Mouse (Mus musculus) midbrain, embryonic 10.5 days (tissue): ENCODE results near the gene Prrx2. TPM values are rescaled to one million over a fixed set of nuclear protein-coding genes. Genes with fewer than 3 reads are reported as not detected.

Experiments
- DNase-seq: peaks from one replicate; pipeline ENCODE4 v3.0.0-alpha.2; 2017; ENCODE audit warnings: low spot score
- H3K27ac ChIP-seq: fragments of 300-500 bp; sonication (generic); replicated peaks from 2 replicates; pipeline ENCODE4 v1.5.1; 2016; ENCODE audit warnings: mild to moderate bottlenecking
- H3K27me3 ChIP-seq: fragments of 300-500 bp; sonication (generic); 2 replicates; pipeline ENCODE4 v1.6.1; 2016; ENCODE audit warnings: low read depth, mild to moderate bottlenecking; ENCODE audit not compliant: poor library complexity, severe bottlenecking
- H3K36me3 ChIP-seq: fragments of 300-500 bp; sonication (generic); 2 replicates; pipeline ENCODE4 v1.6.1; 2016; ENCODE audit warnings: mild to moderate bottlenecking, moderate library complexity
- H3K4me1 ChIP-seq: fragments of 300-500 bp; sonication (generic); 2 replicates; pipeline ENCODE4 v1.6.1; 2016
- H3K4me3 ChIP-seq: fragments of 300-500 bp; sonication (generic); 2 replicates; pipeline ENCODE4 v1.5.1; 2016; ENCODE audit warnings: mild to moderate bottlenecking, moderate library complexity
- H3K9me3 ChIP-seq: fragments of 300-500 bp; sonication (generic); replicated peaks from 2 replicates; pipeline ENCODE4 v1.6.1; 2016; ENCODE audit warnings: mild to moderate bottlenecking
- WGBS: fragments of 180-500 bp; shearing (Covaris S2); methylation state at CpG from one replicate; pipeline ENCODE4 v1.1.7; 2016; 5-methylcytosine and 5-hydroxymethylcytosine counted together
- polyA plus RNA-seq: library from polyadenylated mRNA; unstranded; fragments of >200 nt; fragmentation: Nextera tagmentation; extraction: Ambion mirVana; gene quantifications from 2 replicates; pipeline ENCODE4 v1.2.1, GENCODE M21; 2016

The Prrx2 gene
- polyA plus RNA-seq, 1 experiment from 2014 or later = 29.5 TPM

DNA sequence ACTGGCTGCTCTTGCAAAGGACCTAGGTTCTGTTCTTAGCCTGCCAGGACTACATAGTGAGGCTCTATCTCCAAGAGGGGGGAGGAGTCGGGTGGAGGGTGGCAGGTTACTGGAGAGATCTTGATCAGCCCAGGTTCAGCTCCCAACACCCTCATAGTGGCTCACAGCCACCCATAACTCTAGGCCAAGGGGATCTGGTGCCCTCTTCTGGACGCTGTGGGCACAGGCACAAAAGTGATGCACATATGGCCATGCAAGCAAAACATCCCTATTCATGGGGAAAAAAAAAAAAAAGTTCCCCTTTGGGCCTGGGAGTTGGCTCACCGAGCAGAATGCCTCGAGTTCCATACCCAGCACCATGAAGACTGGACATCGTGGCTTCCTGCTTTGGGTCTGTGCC lies 5.5 kb upstream of the Prrx2 start:
- Histone ChIP-seq H3K27me3 (no peaks in the 10 kb centered on the region), H3K36me3 (peaks cover 25% of the 10 kb centered on the region), H3K27ac (no peak overlapping the region), H3K4me1 (peaks cover 43% of the 10 kb centered on the region), H3K4me3 (no peak overlapping the region), H3K9me3 (no peaks in the 10 kb centered on the region)
- WGBS = 38% methylated on average over 5 of the region's 5 CpGs
- DNase-seq = no peak

DNA sequence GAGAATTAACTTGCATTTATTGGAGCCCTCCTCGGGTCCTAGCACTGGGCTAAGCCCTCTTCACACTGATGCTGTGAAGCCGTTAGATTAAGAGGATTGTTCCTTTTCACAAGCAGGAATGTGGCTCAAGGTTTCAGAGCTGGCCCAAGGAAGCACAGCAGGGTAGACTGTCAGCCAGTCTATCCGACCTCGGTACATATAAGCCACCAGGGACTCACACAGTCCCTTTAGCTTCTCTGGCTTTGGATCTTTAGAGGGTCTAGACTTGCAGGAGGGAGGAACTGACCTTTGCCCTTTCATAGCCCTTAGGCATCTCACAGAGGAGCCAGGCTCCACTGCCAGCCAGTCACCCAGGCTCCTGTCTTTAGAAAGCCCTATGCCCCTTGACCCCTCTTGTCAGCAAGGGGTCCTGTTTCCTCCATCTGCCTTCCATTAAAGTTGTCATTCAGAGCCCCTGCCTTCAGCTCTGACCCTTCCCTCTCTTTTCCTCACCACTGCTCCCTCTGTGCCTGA lies 4.4 kb upstream of the Prrx2 start, which contains the start of gene Asb6:
Asb6 (minus strand) TSS at position 51 of the 513 bp plus-strand sequence.
- H3K4me1 ChIP-seq = peaks cover 49% of the 10 kb centered on the region
- no peaks in the 10 kb centered on the region for H3K9me3 ChIP-seq
- 6% methylated on average over 4 of the region's 4 CpGs for WGBS
- peak within 1 kb of the TSS; percentile 10; the same call in 1 of the 2 replicates for H3K27ac ChIP-seq
- H3K4me3 ChIP-seq = no peak within 1 kb of the TSS
- no peaks in the 10 kb centered on the region for H3K27me3 ChIP-seq
- DNase-seq = no peak
- H3K36me3 ChIP-seq = peaks cover 15% of the 10 kb centered on the region

DNA sequence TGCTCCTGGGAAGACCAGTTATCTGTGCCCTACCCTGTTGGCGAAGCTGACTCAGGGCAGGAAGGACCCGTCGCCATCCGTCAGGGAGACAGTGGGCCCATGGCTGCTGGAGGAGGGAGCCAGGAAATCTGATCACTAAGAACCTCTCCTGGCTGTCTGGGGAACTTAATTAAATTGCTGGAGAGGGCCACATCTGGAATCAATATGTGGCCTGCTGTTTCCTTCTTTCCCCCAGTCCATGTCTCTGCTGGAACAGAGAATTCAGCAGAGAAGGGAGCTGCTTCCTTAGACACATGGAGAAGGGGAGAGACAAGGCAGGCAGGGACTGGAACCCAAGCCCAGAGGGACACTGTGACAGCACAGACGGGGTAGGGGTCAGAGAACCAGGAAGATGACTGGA lies 1.1 kb upstream of the Prrx2 start:
- DNase-seq = no peak
- 61% methylated on average over 5 of the region's 5 CpGs for WGBS
- Histone ChIP-seq H3K4me1 (peaks cover 41% of the 10 kb centered on the region), H3K4me3 (no peak overlapping the region), H3K9me3 (no peaks in the 10 kb centered on the region), H3K36me3 (no peaks in the 10 kb centered on the region), H3K27me3 (no peaks in the 10 kb centered on the region), H3K27ac (no peak overlapping the region; the same call in 1 of the 2 replicates)

DNA sequence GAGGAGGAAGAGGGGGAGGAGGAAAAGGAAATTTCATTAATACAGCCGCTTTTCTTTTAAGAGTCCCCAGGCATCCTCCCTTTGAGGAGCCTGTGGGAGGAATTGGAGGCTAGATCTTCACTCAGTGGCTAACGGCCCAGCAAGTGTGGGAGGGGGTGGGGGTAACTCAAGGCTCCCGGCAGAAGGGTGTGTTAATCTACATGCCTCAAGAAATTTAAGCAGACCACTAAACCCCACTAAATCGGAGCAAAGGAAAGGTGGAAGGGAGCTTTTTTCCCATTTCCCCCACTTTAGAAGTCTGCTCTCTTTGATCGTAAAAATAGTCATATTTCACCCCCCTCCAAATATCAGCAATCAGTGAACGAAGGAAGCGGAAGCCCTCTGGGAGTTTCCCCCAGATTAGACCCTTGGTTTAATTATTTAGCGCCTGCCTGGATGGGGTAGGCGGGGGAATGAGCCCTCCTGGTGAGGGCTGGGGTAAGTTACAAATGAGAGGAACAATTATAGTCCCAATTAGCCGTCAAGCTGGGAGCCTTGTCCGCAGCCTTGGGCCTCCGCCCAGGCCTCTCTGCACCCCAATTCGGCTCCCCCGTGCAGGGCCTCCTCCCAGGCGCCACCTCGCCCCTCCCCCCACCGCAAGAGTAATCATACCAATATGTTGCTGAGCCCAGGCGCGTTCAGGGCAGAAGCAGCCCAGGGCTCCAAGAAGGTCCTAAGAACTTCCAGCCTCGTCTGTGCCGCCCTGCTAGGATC lies 1.6 kb downstream of the Prrx2 start:
- 19% methylated on average over 21 of the region's 21 CpGs for WGBS
- no peak overlapping the region for H3K4me3 ChIP-seq
- H3K27ac ChIP-seq = 0 out of 2 replicates have a peak overlapping the region, but pooled peaks have one; percentile 33
- no peak for DNase-seq
- no peaks in the 10 kb centered on the region for H3K27me3 ChIP-seq
- H3K4me1 ChIP-seq = peaks cover 32% of the 10 kb centered on the region
- no peaks in the 10 kb centered on the region for H3K36me3 ChIP-seq
- no peaks in the 10 kb centered on the region for H3K9me3 ChIP-seq

DNA sequence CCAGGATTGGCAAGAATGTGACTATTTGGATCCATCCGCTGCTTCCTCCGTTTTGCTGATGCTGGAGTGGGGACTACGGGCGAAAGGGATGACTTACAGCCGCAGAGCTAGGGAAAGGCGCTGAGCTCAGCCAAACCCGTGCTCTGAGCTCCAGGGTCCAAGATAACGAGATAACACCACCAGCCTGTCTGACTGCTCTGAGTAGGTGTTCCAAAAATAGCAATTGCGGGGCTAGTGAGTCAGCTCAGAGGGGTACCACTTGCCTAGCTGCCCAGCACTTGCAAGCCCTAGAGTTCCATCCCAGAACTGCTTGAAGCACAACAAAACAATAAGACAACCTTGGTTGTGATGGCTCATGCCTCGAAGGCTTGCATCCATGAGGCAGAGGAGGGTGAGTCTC lies 7.8 kb downstream of the Prrx2 start:
- Histone ChIP-seq H3K4me1 (peaks cover 24% of the 10 kb centered on the region), H3K4me3 (no peak overlapping the region), H3K9me3 (no peaks in the 10 kb centered on the region), H3K27me3 (peaks cover 39% of the 10 kb centered on the region), H3K27ac (no peak overlapping the region), H3K36me3 (no peaks in the 10 kb centered on the region)
- WGBS = 65% methylated on average over 10 of the region's 10 CpGs
- no peak for DNase-seq

DNA sequence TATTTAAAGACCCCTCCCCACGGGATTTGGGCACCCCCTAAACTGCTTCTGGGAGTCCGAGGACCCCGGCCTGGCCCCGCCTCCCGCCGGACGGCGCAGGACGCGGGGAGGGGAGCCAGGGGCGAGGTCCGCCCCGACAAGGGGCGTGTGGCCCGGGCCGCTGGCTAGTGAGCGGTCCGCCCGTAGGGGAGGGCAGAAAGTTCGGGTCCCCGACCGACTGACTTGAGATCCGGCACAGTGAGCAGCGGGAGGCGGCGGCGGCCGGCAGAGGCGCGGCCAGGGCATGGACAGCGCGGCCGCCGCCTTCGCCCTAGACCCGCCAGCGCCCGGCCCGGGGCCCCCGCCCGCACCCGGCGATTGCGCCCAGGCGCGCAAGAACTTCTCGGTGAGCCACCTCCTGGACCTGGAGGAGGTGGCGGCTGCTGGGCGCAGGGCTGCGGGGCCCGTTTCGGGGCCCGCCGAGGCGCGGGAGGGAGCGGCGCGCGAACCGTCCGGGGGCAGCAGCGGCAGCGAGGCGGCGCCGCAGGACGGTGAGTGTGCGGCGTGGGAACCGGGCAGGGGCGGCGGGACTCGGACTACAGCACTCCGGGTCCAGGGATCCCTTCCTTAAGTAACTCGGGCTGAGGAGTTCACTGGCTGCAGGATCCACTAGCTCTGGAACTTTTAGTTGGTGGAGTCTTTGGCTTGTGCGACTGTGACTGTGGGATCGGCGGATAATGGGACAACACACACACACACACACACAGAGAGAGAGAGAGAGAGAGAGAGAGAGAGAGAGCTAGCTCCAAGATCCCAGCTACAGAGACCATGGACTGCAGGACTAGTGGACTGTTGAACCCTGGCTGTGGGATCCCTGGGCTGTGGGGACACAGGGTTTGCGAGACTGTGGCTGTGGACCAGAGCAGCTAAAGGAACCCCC lies 10.6 kb downstream of the Prrx2 start:
- H3K4me1 ChIP-seq = peaks cover 29% of the 10 kb centered on the region
- H3K4me3 ChIP-seq = peak overlapping the region; percentile 76
- no peaks in the 10 kb centered on the region for H3K36me3 ChIP-seq
- H3K9me3 ChIP-seq = no peaks in the 10 kb centered on the region
- H3K27me3 ChIP-seq = peaks cover 39% of the 10 kb centered on the region
- peak overlapping the region; percentile 86 for H3K27ac ChIP-seq
- 2% methylated on average over 80 of the region's 80 CpGs for WGBS
- peak; percentile 54 for DNase-seq

DNA sequence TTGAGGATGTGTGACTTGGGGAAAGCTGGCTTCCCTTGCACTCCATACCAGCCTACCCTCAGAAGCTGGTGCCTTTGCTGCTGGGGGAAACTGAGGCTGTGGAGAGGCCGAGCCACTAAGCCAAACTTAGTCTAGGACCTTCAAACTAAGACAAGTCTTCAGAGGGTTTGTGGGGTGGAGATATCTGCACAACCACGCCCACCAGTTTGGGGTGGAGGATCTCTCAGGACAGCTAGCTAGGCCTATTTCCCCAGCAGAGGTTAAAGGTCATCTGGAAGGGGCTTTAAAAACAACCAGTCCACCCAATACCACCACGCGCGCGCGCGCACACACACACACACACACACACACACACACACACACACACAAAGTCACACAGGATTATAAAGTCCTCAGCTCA lies 11.5 kb downstream of the Prrx2 start:
- Histone ChIP-seq H3K9me3 (no peaks in the 10 kb centered on the region), H3K27ac (peak overlapping the region; percentile 86; the same call in 1 of the 2 replicates), H3K36me3 (no peaks in the 10 kb centered on the region), H3K4me1 (peaks cover 38% of the 10 kb centered on the region), H3K27me3 (peaks cover 39% of the 10 kb centered on the region), H3K4me3 (peak overlapping the region; percentile 76)
- DNase-seq = no peak
- WGBS = 73% methylated on average over 8 of the region's 8 CpGs

DNA sequence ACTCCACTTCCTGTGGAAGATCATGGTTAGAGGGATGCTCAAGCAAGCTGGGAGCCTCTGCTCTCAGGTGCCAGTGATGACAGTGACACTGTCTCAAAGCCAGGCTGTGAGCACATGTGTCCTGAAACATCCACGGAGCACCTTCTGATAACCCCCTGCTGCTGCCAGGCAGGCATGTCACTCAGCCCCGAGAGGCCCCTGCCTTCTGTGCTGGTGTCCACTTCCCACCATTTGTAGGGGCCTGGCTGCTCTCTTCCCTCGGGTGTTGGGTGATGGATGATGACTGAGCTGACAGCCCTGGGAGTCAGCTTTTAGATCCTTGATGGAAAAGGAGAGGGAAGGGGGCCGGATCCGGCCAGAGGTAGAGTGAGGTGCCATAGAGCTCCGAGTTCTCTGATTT lies 12.0 kb downstream of the Prrx2 start:
- H3K27ac ChIP-seq = no peak overlapping the region
- peaks cover 39% of the 10 kb centered on the region for H3K27me3 ChIP-seq
- H3K9me3 ChIP-seq = no peaks in the 10 kb centered on the region
- DNase-seq = no peak
- H3K4me3 ChIP-seq = peak overlapping the region; percentile 76
- H3K4me1 ChIP-seq = peaks cover 38% of the 10 kb centered on the region
- H3K36me3 ChIP-seq = no peaks in the 10 kb centered on the region
- WGBS = 47% methylated on average over 6 of the region's 6 CpGs

DNA sequence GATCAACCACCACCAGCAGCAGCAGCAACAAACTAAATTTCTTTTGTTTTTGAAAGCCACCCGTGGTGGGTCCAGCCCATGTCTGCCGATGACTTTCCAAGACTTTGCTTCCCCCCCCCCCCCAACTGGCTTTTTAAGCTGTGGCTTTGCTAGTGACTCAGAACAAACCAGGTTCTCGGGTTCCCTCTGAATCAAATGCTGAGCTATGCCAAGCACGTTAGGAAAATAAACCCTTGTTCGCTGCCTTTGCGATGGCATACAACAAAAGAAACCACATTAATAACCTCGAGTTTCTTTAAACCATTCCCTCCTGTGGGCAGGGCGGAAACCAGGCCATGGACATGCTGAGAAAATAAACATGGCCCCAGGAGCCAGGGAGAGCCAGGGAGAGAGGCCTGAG lies 13.4 kb downstream of the Prrx2 start:
- no peak overlapping the region for H3K4me3 ChIP-seq
- peaks cover 39% of the 10 kb centered on the region for H3K27me3 ChIP-seq
- H3K9me3 ChIP-seq = no peaks in the 10 kb centered on the region
- H3K4me1 ChIP-seq = peaks cover 50% of the 10 kb centered on the region
- no peak for DNase-seq
- H3K27ac ChIP-seq = no peak overlapping the region
- H3K36me3 ChIP-seq = no peaks in the 10 kb centered on the region
- WGBS = 69% methylated on average over 8 of the region's 8 CpGs

DNA sequence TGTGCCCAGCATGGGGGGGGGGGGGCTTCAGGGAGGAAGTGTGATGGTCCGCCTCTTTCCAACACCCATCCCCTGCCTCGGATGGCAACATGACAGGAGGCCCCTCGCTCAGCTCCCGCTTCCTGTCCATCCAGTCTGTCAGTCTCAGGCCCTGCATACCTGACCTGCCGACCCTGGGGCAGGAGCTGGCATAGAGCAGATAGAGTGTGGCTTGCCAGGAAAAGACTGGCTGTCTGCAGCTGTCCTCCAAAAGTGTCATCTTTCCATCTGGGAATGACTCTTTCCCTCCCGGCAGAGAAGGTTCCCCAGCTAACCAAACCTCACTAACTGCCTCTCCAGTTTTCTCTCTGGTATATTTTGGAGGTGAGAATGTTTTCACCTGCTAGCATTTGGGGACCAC lies 15.8 kb downstream of the Prrx2 start:
- H3K9me3 ChIP-seq = no peaks in the 10 kb centered on the region
- H3K27me3 ChIP-seq = peaks cover 17% of the 10 kb centered on the region
- H3K27ac ChIP-seq = no peak overlapping the region
- WGBS = 64% methylated on average over 6 of the region's 6 CpGs
- no peak for DNase-seq
- H3K36me3 ChIP-seq = no peaks in the 10 kb centered on the region
- H3K4me1 ChIP-seq = peaks cover 58% of the 10 kb centered on the region
- no peak overlapping the region for H3K4me3 ChIP-seq

DNA sequence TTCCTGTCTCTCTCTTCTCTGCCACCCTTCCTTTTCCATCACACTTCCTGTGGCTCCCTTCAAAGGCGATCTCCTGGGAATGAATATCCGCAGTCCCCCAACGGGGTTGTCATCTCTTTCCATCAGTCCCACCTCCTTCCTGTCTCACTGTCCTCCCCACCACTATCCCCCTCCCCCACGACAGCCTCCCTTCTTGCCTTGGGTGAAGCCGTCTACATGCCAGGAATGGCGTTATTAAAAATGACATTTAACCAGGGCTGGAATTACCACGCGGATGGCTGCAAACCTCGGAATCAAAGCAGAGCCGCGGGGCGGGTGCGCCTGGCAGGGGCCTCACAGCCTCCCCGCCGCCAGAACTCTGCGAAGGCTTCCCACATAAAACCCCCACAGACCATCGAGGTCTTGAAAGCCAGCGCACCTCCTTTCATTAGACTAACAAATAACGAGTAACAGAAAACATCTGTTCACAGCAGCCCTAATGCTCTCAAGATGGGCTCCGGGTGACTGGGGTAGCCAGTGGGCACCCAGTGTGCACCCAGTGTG lies 18.1 kb downstream of the Prrx2 start:
- H3K27me3 ChIP-seq = no peaks in the 10 kb centered on the region
- DNase-seq = no peak
- no peaks in the 10 kb centered on the region for H3K36me3 ChIP-seq
- peaks cover 53% of the 10 kb centered on the region for H3K4me1 ChIP-seq
- H3K9me3 ChIP-seq = no peaks in the 10 kb centered on the region
- 51% methylated on average over 20 of the region's 20 CpGs for WGBS
- H3K4me3 ChIP-seq = no peak overlapping the region
- H3K27ac ChIP-seq = no peak overlapping the region; the same call in 1 of the 2 replicates

DNA sequence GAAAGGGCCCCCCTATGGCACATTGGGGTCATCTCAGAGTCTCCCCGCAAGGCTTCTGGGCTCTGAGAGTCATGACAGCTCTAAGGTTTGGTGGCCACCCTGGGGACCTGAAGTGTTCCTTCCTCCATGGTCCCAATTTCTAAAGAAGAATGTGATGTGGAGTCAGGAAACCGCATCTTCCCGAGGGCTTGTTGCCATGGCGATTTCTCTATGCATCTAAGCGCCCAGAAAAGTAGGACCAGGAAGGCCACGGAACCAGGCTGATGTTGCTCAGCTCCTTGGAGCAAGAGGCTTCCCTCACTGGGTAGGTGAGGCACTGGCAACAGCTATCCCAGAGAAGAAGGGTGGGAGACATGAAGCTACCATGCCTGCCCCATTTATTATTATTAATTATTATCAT lies 22.3 kb downstream of the Prrx2 start:
- WGBS = 67% methylated on average over 6 of the region's 6 CpGs
- no peak overlapping the region for H3K27ac ChIP-seq
- H3K36me3 ChIP-seq = no peaks in the 10 kb centered on the region
- no peak overlapping the region for H3K4me3 ChIP-seq
- no peaks in the 10 kb centered on the region for H3K9me3 ChIP-seq
- no peaks in the 10 kb centered on the region for H3K27me3 ChIP-seq
- no peak for DNase-seq
- peaks cover 54% of the 10 kb centered on the region for H3K4me1 ChIP-seq
